Mouse (Mus musculus) stomach, embryonic 15.5 days (tissue): Measurements from ENCODE around the gene Llgl2. TPM values are rescaled to one million over a fixed set of nuclear protein-coding genes. Genes with fewer than 3 reads are reported as not detected.
A peak's percentile ranks its signal among the peaks of the same experiment; 100 is the strongest.

Source experiments
- ATAC-seq: fragments of 200-750 bp; cut with Nextera tagmentation; 2 replicates; pipeline ENCODE4 v1.8.0; 2017; ENCODE audit warnings: low read depth, moderate number of reproducible peaks, moderate TSS enrichment; ENCODE audit not compliant: insufficient read depth, low FRiP score
- H3K27ac ChIP-seq: fragments of 300-500 bp; sonication (generic); 2 replicates; pipeline ENCODE4 v1.5.1; 2015; ENCODE audit warnings: mild to moderate bottlenecking, inconsistent platforms
- H3K27me3 ChIP-seq: fragments of 300-500 bp; sonication (generic); replicated peaks from 2 replicates; pipeline ENCODE4 v1.6.1; 2015; ENCODE audit warnings: inconsistent platforms
- H3K36me3 ChIP-seq: fragments of 300-500 bp; sonication (generic); 2 replicates; pipeline ENCODE4 v1.6.1; 2015; ENCODE audit warnings: inconsistent platforms
- H3K4me1 ChIP-seq: fragments of 300-500 bp; sonication (generic); 2 replicates; pipeline ENCODE4 v1.6.1; 2015; ENCODE audit warnings: inconsistent platforms
- H3K4me2 ChIP-seq: fragments of 300-500 bp; sonication (generic); 2 replicates; pipeline ENCODE4 v1.6.1; 2015; ENCODE audit warnings: mild to moderate bottlenecking, inconsistent platforms
- H3K4me3 ChIP-seq: fragments of 300-500 bp; sonication (generic); replicated peaks from 2 replicates; pipeline ENCODE4 v1.5.1; 2015; ENCODE audit warnings: inconsistent platforms
- H3K9ac ChIP-seq: fragments of 300-500 bp; sonication (generic); 2 replicates; pipeline ENCODE4 v1.6.1; 2015; ENCODE audit warnings: inconsistent platforms
- H3K9me3 ChIP-seq: fragments of 300-500 bp; sonication (generic); 2 replicates; pipeline ENCODE4 v1.6.1; 2016; ENCODE audit warnings: inconsistent platforms
- WGBS: fragments of 180-500 bp; shearing (Covaris S2); methylation state at CpG from one replicate; pipeline ENCODE4 v1.1.7; 2015; 5-methylcytosine and 5-hydroxymethylcytosine counted together
- polyA plus RNA-seq: library from polyadenylated mRNA; unstranded; fragments of >200 nt; fragmentation: Nextera tagmentation; extraction: Ambion mirVana; gene quantifications from 2 replicates; pipeline ENCODE4 v1.2.1, GENCODE M21; 2015

Llgl2 gene
- polyA plus RNA-seq, 1 experiment from 2014 or later: 61.5 TPM

DNA sequence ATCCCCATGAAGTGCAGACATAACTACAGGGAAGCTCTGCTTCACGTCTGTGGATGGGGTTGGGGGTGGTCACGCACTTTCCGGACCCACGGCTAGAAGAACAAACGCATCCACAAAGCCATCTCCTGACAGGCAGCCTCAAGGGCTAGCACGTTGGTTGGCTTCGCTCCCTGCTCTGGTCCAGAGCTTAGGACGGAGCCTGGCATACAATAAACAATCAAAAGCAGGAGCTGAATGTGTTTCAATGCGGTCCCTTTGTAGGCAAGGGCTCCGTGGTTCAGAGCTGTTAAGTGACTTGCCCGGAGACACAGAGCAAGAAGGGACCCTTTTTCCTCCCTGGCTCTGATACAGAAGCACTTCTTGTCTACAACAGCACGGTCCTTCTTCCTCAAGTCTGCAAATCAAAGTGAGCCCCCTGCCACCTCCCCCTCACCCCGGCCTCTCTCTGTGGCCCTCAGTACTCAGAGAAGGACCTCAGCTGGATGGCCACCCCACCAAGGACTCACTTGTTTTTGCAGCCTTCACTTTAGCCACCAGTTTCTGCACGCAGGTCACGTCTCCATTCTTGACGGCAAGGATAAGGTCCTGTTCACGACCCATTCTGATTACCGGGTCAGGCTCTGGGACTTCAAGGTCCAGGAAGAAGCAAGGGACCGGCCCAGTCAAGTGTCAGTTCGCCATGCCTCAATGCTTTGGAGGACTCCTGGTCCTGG lies 12.3 kb upstream of the Llgl2 start:
- 75% methylated on average over 20 of the region's 20 CpGs for WGBS
- Histone ChIP-seq H3K4me1 (peaks cover 65% of the 10 kb centered on the region), H3K9me3 (no peaks in the 10 kb centered on the region), H3K27ac (peak overlapping the region; percentile 86; the same call in 1 of the 2 replicates), H3K4me3 (peak overlapping the region; percentile 81), H3K27me3 (no peaks in the 10 kb centered on the region), H3K4me2 (peak overlapping the region; percentile 90), H3K36me3 (peaks cover 18% of the 10 kb centered on the region; the same call in 1 of the 2 replicates), H3K9ac (peak overlapping the region; percentile 83; the same call in 1 of the 2 replicates)
- ATAC-seq: no peak

DNA sequence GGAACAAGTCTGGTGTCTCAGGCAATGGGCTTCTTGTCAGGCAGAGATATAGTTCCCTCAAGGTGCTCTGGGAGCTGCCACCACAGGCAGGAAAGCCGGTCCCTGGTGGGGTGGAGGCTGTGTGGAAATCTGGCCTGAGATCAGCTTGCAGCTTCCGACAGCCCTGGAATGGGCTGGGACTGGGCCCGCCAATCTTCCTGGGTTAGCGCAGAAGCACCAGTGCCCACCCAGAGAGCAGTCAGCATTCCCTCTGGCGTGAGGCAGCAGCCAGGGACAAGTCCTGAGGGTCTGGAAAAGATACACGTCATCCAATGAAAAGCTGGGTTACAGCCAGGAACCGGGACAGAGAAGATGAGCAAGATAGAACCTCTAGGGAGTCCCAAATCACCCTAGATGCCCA lies 11.8 kb upstream of the Llgl2 start:
- 36% methylated on average over 7 of the region's 7 CpGs for WGBS
- H3K27ac ChIP-seq: peak overlapping the region; percentile 86; the same call in 1 of the 2 replicates
- peaks cover 17% of the 10 kb centered on the region; the same call in 1 of the 2 replicates for H3K36me3 ChIP-seq
- H3K27me3 ChIP-seq: no peaks in the 10 kb centered on the region
- peaks cover 65% of the 10 kb centered on the region for H3K4me1 ChIP-seq
- no peaks in the 10 kb centered on the region for H3K9me3 ChIP-seq
- ATAC-seq: no peak
- peak overlapping the region; percentile 83; the same call in 1 of the 2 replicates for H3K9ac ChIP-seq
- H3K4me3 ChIP-seq: peak overlapping the region; percentile 81
- H3K4me2 ChIP-seq: peak overlapping the region; percentile 90

DNA sequence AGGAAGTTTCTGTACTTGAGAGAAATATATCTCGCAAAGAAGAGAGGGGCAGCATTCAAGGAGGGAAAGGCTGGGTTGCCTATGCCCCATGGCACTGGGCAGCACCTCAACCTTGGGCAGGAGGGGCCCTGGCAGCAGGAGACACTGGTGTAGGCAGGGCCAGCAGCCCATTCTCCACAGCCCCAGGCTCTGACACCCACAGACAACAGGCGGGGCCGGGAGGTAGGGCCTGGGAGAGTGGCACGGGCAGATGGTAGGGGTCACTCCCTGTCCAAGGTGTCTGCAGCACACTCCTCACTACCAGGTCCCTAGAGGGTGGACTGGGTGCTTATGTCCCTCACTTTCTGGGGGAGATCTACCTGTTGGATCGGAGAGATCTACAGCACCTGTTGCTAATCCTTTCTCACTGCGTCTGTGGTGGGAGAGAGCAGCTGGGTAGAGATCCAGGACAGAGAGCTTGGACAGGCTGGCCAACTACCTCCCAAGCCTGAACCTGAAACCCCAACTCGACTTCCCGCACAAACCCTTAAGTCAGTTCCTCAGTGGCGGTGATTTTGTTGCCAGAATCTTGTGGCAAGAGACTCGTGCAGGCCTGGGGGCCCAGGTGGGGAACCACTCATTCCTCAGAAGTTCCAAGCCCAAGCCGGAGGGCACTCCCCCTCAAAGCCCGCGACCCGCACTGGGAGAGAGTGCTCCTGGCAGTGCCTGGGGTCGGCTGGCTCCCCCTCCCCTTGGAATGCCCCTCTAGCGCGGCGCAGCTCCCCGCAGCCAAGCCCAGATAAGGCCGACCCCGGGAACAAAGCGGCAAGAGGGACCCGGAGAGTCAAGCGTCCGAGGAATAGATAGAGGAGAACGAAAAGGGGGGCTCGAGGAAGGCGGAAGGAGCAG lies 11.1 kb upstream of the Llgl2 start:
- no peaks in the 10 kb centered on the region for H3K27me3 ChIP-seq
- no peaks in the 10 kb centered on the region for H3K9me3 ChIP-seq
- peaks cover 63% of the 10 kb centered on the region for H3K4me1 ChIP-seq
- ATAC-seq: peak; percentile 1; the same call in 1 of the 2 replicates
- peak overlapping the region; percentile 81 for H3K4me3 ChIP-seq
- H3K36me3 ChIP-seq: 0 out of 2 replicates have a peak, but pooled peaks cover 14% of the 10 kb centered on the region
- H3K4me2 ChIP-seq: peak overlapping the region; percentile 90
- H3K9ac ChIP-seq: peak overlapping the region; percentile 83
- 6% methylated on average over 28 of the region's 28 CpGs for WGBS
- H3K27ac ChIP-seq: peak overlapping the region; percentile 86

DNA sequence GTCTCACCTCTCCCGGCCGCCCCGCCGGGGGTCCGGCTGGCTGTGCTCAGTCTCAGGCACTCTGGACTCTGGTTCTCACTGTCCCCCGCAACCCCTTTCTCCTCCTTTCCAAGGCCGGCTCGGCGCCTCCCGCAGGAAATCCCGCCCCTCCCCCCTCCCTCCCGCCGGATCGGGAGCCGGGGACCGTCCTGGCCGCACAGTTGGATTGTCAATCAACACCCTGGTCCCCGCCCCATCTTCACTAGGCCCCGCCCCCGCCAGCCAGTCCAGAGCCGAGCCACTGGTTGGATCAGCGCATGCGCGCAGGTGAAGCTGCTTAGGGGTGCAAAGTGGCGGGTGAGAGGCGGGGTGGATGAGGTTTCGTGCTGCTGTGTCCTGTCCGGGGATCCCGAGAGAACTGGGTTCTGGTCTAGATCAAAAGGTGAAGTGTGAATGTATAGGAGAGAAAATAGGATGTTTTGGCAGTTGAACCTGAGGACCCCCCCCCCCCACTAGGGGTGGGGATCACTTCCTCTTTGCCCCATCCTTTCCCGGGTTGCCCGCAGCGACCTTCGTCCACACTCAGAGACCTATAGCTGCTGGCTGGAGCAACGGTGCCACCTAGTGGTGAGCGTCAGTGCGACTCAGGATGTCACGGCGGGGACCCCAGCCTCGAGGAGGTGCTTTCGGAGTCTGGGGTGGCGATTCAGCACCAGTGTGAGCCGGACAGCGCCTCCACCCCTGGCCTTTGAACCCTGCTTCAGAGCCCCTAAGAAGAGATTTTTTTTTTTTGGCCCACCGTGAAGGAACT lies 10.1 kb upstream of the Llgl2 start, which contains the start of gene Caskin2:
Caskin2 (minus strand) TSS at position 133 of the 790 bp plus-strand sequence.
- Histone ChIP-seq H3K27ac (peak within 1 kb of the TSS; percentile 86), H3K27me3 (no peaks in the 10 kb centered on the region), H3K9me3 (no peaks in the 10 kb centered on the region), H3K4me1 (peaks cover 54% of the 10 kb centered on the region), H3K4me2 (peak within 1 kb of the TSS; percentile 90), H3K36me3 (0 out of 2 replicates have a peak, but pooled peaks cover 14% of the 10 kb centered on the region), H3K9ac (peak within 1 kb of the TSS; percentile 83), H3K4me3 (peak within 1 kb of the TSS; percentile 81)
- ATAC-seq: peak; percentile 88
- under 1% methylated on average over 43 of the region's 44 CpGs for whole genome bisulfite sequencing

DNA sequence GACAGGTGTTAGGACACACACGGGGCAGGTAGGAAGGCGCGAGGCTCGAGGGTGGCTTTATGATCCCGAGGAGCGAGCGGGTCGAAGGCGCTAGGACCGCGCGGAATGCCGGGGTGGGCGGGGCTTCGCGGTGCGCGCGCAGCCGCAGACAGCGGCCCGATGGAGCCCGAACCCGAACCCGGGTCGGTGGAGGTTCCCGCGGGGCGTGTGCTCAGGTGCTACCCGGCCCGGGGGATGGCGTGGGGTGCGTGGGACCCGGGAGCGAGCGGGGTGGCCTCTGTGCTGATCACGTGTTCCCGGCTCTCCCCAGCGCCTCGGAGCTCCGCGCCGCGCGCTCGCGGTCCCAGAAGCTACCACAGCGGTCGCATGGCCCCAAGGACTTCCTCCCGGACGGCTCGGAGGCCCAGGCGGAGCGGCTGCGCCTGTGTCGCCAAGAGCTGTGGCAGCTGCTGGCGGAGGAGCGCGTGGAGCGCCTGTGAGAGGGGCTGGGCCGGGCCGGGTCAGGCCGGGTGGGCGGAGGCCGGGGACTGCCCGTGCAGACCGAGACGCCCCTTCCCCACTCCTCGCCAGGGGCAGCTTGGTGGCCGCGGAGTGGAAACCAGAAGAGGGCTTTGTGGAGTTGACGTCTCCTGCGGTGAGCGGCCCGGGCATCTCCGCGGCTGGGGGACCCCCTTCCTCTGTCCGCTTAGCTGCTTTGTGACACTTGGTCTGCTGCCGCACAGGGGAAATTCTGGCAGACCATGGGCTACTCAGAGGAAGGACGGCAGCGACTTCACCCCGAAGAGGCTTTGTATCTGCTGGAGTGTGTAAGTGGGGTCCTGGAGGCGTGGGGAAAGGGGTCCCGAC lies 9.0 kb upstream of the Llgl2 start, which contains the start of gene Tsen54:
Tsen54 (plus strand) TSS at position 120 of the 846 bp plus-strand sequence.
- Histone ChIP-seq H3K4me1 (peaks cover 42% of the 10 kb centered on the region), H3K27ac (peak within 1 kb of the TSS; percentile 86), H3K36me3 (peaks cover 16% of the 10 kb centered on the region; the same call in 1 of the 2 replicates), H3K27me3 (no peaks in the 10 kb centered on the region), H3K9ac (peak within 1 kb of the TSS; percentile 83), H3K4me3 (peak within 1 kb of the TSS; percentile 81), H3K9me3 (no peaks in the 10 kb centered on the region), H3K4me2 (peak within 1 kb of the TSS; percentile 90)
- under 1% methylated on average over 76 of the region's 84 CpGs for WGBS
- ATAC-seq: peak; percentile 66

DNA sequence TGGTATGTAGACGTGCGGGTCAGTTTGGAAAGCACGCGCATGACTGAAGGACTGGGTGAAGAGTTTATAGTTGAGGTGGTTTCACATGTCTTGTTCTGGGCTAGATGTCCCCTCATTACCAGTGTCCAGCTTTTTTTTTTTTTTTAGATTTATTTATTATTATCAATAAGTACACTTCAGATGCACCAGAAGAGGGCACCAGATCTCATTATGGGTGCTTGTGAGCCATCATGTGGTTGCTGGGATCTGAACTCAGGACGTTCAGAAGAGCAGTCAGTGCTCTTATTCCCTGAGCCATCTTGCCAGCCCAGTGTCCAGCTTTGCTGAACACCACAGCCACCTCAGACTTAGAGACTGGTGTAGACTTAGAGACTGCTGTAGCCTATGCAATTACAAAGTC lies 6.5 kb upstream of the Llgl2 start:
- peaks cover 14% of the 10 kb centered on the region; the same call in 1 of the 2 replicates for H3K36me3 ChIP-seq
- ATAC-seq: no peak
- H3K4me2 ChIP-seq: no peak overlapping the region
- WGBS: 87% methylated on average over 5 of the region's 5 CpGs
- H3K9me3 ChIP-seq: no peaks in the 10 kb centered on the region
- peaks cover 17% of the 10 kb centered on the region for H3K4me1 ChIP-seq
- H3K27me3 ChIP-seq: no peaks in the 10 kb centered on the region
- H3K27ac ChIP-seq: no peak overlapping the region
- no peak overlapping the region for H3K4me3 ChIP-seq
- H3K9ac ChIP-seq: no peak overlapping the region

DNA sequence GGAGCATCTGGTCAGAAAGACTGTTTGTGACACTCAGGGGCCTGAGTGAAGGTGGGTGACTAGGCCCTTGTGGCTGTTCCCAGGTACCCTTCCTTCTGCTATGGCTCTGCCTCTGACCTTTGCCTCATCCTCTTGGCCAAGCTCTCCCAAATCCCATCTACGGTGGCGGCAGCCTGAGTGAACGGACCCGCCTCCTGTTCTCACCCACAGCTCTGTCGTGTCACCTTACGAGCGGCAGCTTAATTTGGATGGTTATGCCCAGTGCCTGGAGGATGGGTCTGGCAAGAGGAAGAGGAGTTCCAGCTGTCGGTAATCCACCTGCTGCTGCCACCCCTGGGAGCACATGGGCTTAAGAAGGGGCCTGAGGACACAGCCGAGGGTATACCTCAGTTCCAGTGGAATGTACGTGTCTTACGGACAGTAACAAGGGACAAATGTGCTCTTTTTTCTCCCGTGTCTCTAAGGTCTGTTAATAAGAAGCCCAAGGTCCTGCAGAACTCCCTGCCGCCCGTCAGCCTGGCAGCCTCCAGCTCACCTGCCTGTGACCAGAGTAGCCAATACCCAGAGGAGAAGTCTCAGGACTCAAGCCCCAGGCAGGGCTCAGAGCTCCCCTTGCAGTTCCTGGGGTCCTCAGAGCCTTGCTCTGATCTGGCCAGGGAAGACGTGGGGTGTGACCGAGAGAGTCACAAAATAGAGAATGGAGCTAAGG lies 3.8 kb upstream of the Llgl2 start:
- H3K4me3 ChIP-seq: no peak overlapping the region
- peaks cover 14% of the 10 kb centered on the region; the same call in 1 of the 2 replicates for H3K36me3 ChIP-seq
- no peaks in the 10 kb centered on the region for H3K27me3 ChIP-seq
- no peaks in the 10 kb centered on the region for H3K9me3 ChIP-seq
- no peak for ATAC-seq
- no peak overlapping the region for H3K27ac ChIP-seq
- WGBS: 83% methylated on average over 16 of the region's 16 CpGs
- H3K9ac ChIP-seq: no peak overlapping the region
- H3K4me2 ChIP-seq: no peak overlapping the region
- peaks cover 19% of the 10 kb centered on the region for H3K4me1 ChIP-seq

DNA sequence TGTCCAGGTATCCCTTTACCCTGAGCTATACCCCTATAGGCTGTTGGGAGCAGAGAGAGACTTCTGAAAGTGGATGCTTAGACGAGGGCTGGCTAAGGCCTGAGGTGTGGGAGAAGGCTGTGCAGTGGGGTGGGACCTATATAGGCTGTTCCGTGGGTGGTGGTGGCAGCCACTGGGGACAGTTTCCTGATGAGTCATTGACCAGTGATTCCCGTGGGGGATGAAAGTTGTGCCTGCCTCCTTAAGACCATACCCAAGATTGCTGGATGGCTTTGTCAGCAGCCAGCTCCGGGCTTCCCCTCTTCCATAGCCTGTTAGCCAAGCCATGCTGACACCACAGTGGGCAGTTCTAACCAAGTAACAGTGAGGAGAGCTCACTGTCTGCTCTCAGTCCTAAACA lies 2.8 kb upstream of the Llgl2 start:
- H3K4me3 ChIP-seq: no peak overlapping the region
- no peak for ATAC-seq
- 78% methylated on average over 4 of the region's 4 CpGs for WGBS
- H3K27me3 ChIP-seq: no peaks in the 10 kb centered on the region
- H3K4me2 ChIP-seq: no peak overlapping the region
- H3K9ac ChIP-seq: no peak overlapping the region
- peaks cover 9% of the 10 kb centered on the region; the same call in 1 of the 2 replicates for H3K4me1 ChIP-seq
- H3K27ac ChIP-seq: no peak overlapping the region
- H3K9me3 ChIP-seq: no peaks in the 10 kb centered on the region
- H3K36me3 ChIP-seq: peaks cover 14% of the 10 kb centered on the region; the same call in 1 of the 2 replicates

DNA sequence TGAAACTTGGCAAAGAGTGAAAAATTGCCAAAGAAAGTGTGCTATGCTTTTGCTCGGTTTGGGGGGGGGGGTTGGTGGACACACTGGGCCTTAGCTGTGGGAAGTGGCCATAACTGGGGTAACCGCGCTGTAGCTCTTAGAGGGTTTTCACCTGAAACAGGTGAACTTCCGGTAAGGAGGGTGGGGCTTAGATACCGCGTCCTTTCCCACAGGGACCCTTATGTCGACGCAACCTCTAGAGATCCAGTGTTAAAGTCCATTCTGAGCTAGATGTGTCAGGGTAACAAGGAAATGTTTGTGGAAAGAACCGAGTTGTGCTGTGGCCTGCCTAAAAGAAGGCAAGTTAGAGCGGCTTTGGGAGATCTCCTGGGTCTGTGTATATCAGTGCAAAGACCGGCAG lies 964 bp downstream of the Llgl2 start:
- Histone ChIP-seq H3K27ac (peak overlapping the region; percentile 81), H3K9me3 (no peaks in the 10 kb centered on the region), H3K27me3 (no peaks in the 10 kb centered on the region), H3K9ac (peak overlapping the region; percentile 51; the same call in 1 of the 2 replicates), H3K4me3 (peak overlapping the region; percentile 60), H3K4me1 (peaks cover 15% of the 10 kb centered on the region; the same call in 1 of the 2 replicates), H3K36me3 (peaks cover 13% of the 10 kb centered on the region; the same call in 1 of the 2 replicates), H3K4me2 (peak overlapping the region; percentile 80)
- WGBS: 19% methylated on average over 11 of the region's 11 CpGs
- ATAC-seq: no peak

DNA sequence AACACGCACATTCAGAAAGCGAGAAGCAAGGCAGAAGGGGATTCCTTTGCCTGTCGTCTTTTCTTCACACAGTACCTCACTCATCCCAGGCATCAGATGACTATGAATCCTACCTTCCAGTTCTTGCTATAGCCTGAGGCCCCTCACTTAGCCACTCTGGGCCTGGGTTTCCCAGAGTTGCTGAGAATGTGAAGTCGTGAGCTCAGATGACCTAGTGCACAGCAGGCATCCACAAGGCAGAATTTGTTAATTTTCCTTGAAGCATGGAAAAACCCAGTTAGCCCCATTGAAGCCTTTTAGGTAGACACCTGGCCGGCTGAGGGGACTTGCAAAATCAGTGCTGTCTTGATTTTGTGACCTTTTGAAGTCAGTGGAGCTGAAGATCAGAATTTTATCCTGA lies 2.6 kb downstream of the Llgl2 start:
- 58% methylated on average over 5 of the region's 5 CpGs for WGBS
- Histone ChIP-seq H3K4me3 (0 out of 2 replicates have a peak overlapping the region, but pooled peaks have one; percentile 3), H3K4me2 (peak overlapping the region; percentile 80; the same call in 1 of the 2 replicates), H3K27ac (no peak overlapping the region), H3K4me1 (peaks cover 26% of the 10 kb centered on the region), H3K9me3 (no peaks in the 10 kb centered on the region), H3K27me3 (no peaks in the 10 kb centered on the region), H3K36me3 (0 out of 2 replicates have a peak, but pooled peaks cover 4% of the 10 kb centered on the region), H3K9ac (no peak overlapping the region)
- ATAC-seq: no peak
